ENCODE assay signal across 8 mouse cellular contexts in genomic region chr11:55460559-55461018, GRCm38 (mm10). TPM values are rescaled to one million over a fixed set of nuclear protein-coding genes. Genes with fewer than 3 reads are reported as not detected.
DNase-seq lines count a peak whose midpoint lies in the region; ATAC-seq and TF ChIP-seq lines count a peak whose summit lies in the region.

No protein-coding gene starts in this region.

- peak; percentile 42; the same call in 1 of the 2 replicates for ATAC-seq in cerebellum, adult (ENCODE audit: insufficient number of reproducible peaks, low FRiP score, low TSS enrichment)
- no peak for ATAC-seq in heart, embryonic 13.5 days (ENCODE audit: extremely low read depth, insufficient number of reproducible peaks, low FRiP score, low TSS enrichment)
- ATAC-seq in limb, embryonic 15.5 days (ENCODE audit: insufficient number of reproducible peaks, low FRiP score, low TSS enrichment, low read depth) = peak; percentile 49; the same call in 1 of the 2 replicates
- peak; percentile 55 for ATAC-seq in midbrain, postnatal 0 days (ENCODE audit: low FRiP score)

- no peaks in the 10 kb centered on the region for H3K27me3 ChIP-seq in heart, embryonic 13.5 days (replicated peaks)
- H3K27me3 ChIP-seq in limb, embryonic 15.5 days = no peaks in the 10 kb centered on the region
- H3K27me3 ChIP-seq in midbrain, postnatal 0 days (ENCODE audit: insufficient read depth, low read length) = no peaks in the 10 kb centered on the region

- peak overlapping the region; percentile 90 for H3K9ac ChIP-seq in heart, embryonic 13.5 days
- peak overlapping the region; percentile 64 for H3K9ac ChIP-seq in limb, embryonic 15.5 days
- H3K9ac ChIP-seq in midbrain, postnatal 0 days (replicated peaks; ENCODE audit: low read length, poor library complexity, severe bottlenecking) = peak overlapping the region; percentile 67

- WGBS in heart, embryonic 13.5 days = under 1% methylated on average over 17 of the region's 17 CpGs
- under 1% methylated on average over 17 of the region's 17 CpGs for WGBS in limb, embryonic 15.5 days
- WGBS in midbrain, postnatal 0 days = under 1% methylated on average over 17 of the region's 17 CpGs

- peak overlapping the region; percentile 86 for H3K4me2 ChIP-seq in heart, embryonic 13.5 days
- peak overlapping the region; percentile 85 for H3K4me2 ChIP-seq in limb, embryonic 15.5 days
- peak overlapping the region; percentile 98 for H3K4me2 ChIP-seq in midbrain, postnatal 0 days (ENCODE audit: low read depth, low read length, poor library complexity, severe bottlenecking)

- H3K4me3 ChIP-seq in heart, embryonic 13.5 days = peak overlapping the region; percentile 90
- peak overlapping the region; percentile 61 for H3K4me3 ChIP-seq in limb, embryonic 15.5 days
- H3K4me3 ChIP-seq in midbrain, postnatal 0 days (ENCODE audit: low read depth, low read length) = peak overlapping the region; percentile 59

- peaks cover 32% of the 10 kb centered on the region for H3K4me1 ChIP-seq in heart, embryonic 13.5 days
- H3K4me1 ChIP-seq in limb, embryonic 15.5 days = peaks cover 27% of the 10 kb centered on the region
- no peaks in the 10 kb centered on the region for H3K4me1 ChIP-seq in midbrain, postnatal 0 days (ENCODE audit: insufficient read depth, low read length)

- no peaks in the 10 kb centered on the region for H3K9me3 ChIP-seq in heart, embryonic 13.5 days
- no peaks in the 10 kb centered on the region for H3K9me3 ChIP-seq in limb, embryonic 15.5 days
- H3K9me3 ChIP-seq in midbrain, postnatal 0 days (ENCODE audit: low read length) = no peaks in the 10 kb centered on the region

- H3K27ac ChIP-seq in heart, embryonic 13.5 days (replicated peaks) = peak overlapping the region; percentile 86
- peak overlapping the region; percentile 75 for H3K27ac ChIP-seq in limb, embryonic 15.5 days
- H3K27ac ChIP-seq in midbrain, postnatal 0 days (ENCODE audit: low read depth, low read length) = peak overlapping the region; percentile 40

- no peak for DNase-seq in cerebellum, postnatal 36 days
- peak; percentile 54 for DNase-seq in thymus, postnatal 4 days
- DNase-seq in thymus, postnatal 25 days = no peak
- no peak for DNase-seq in midbrain, postnatal 0 days (ENCODE audit: low spot score)
- no peak for DNase-seq in layer of hippocampus, adult 11-12 months (ENCODE audit: low spot score)

- TF ChIP-seq CTCF in midbrain, postnatal 0 days (IDR thresholded peaks at IDR 0.05) = peak; percentile 53

- peaks cover 8% of the 10 kb centered on the region for H3K36me3 ChIP-seq in heart, embryonic 13.5 days
- H3K36me3 ChIP-seq in limb, embryonic 15.5 days = 0 out of 2 replicates have a peak, but pooled peaks cover 2% of the 10 kb centered on the region
- no peaks in the 10 kb centered on the region for H3K36me3 ChIP-seq in midbrain, postnatal 0 days (ENCODE audit: insufficient read depth, low read length)

RNA-seq across cellular contexts. Expression of gene Atox1, which starts 0.5 kb away (rescaled TPM):
- polyA plus RNA-seq in heart, embryonic 13.5 days (2015; fragmentation: Nextera tagmentation; extraction: Ambion mirVana) = 283 and 302 TPM in 2 replicates
- polyA plus RNA-seq in limb, embryonic 15.5 days (2015; fragmentation: Nextera tagmentation; extraction: Ambion mirVana) = 448 and 491 TPM in 2 replicates
- 133 and 147 TPM in 2 replicates for total RNA-seq in midbrain, postnatal 0 days (2014; rRNA removed)
- polyA plus RNA-seq in midbrain, postnatal 0 days (2015; fragmentation: Nextera tagmentation; extraction: Ambion mirVana) = 235 and 252 TPM in 2 replicates

RNA-seq across cellular contexts. Expression of gene G3bp1, which starts 8.9 kb away (rescaled TPM):
- 111 and 113 TPM in 2 replicates for polyA plus RNA-seq in heart, embryonic 13.5 days (2015; fragmentation: Nextera tagmentation; extraction: Ambion mirVana)
- 153 and 158 TPM in 2 replicates for polyA plus RNA-seq in limb, embryonic 15.5 days (2015; fragmentation: Nextera tagmentation; extraction: Ambion mirVana)
- 59.2 and 63.2 TPM in 2 replicates for total RNA-seq in midbrain, postnatal 0 days (2014; rRNA removed)
- polyA plus RNA-seq in midbrain, postnatal 0 days (2015; fragmentation: Nextera tagmentation; extraction: Ambion mirVana) = 63.5 and 67.4 TPM in 2 replicates

RNA-seq across cellular contexts. Expression of gene Sparc, which starts 37.6 kb away (rescaled TPM):
- polyA plus RNA-seq in heart, embryonic 13.5 days (2015; fragmentation: Nextera tagmentation; extraction: Ambion mirVana) = 1,654 and 1,741 TPM in 2 replicates
- polyA plus RNA-seq in limb, embryonic 15.5 days (2015; fragmentation: Nextera tagmentation; extraction: Ambion mirVana) = 3,190 and 4,050 TPM in 2 replicates
- 261 and 313 TPM in 2 replicates for total RNA-seq in midbrain, postnatal 0 days (2014; rRNA removed)
- polyA plus RNA-seq in midbrain, postnatal 0 days (2015; fragmentation: Nextera tagmentation; extraction: Ambion mirVana) = 570 and 625 TPM in 2 replicates
